Mouse (Mus musculus): ENCODE measurements at regions not wholly inside any gene's neighbourhood (a gene's known extent, or its start where the extent isn't known, plus 50 kb on each side); places are given as distances from the start of the nearest gene placed in this dataset.
"Not testable (repeated sequence)": the region's sequence is repeated elsewhere in the genome, so short reads cannot be mapped to it uniquely, and the experiment has no call there.

DNA sequence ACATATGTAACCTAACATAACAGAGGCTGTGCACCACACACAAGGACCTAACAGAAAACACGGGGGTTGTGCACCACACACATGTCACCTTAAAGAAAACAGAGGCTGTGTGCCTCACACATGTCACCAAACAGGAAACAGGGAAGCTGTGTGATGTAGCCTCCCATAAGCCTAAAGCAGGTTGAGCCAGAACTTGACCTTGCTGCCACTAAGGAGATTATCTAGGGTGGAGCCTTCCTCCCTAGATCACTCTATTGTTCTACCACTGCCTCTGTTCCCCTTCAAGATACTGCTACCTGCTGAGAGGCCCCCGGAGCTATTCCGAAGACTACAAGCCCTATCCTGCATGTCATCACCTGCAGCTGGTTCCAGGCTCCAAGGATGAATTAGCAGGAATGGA is 100.1 kb upstream of the Thrb start:
- DNase-seq: not testable (repeated sequence)

DNA sequence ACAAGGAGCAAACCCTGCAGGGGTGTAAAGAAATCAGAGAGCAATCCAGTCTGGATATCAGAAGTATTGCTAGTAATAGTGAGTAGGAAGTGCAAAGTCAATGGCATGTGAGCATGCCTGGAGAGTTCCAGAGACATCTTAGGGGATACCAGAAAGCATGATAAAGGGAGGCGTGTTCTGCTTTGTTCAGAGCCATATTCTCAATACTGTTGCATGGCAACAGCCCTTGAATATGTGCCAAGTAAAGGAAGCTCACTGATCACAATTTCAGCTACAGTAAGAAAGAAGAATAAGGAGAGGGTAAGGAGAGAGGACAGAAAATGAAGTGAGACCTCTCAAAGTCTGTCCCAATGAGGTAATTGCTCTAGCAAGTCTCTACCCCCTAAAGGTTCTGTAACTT is 92.1 kb upstream of the Thrb start:
- DNase-seq: no peak

- no peak for DNase-seq
These were observed 90.9 kb upstream of the Thrb start for GRCm38 (mm10) chr14:17569087-17569636.

DNA sequence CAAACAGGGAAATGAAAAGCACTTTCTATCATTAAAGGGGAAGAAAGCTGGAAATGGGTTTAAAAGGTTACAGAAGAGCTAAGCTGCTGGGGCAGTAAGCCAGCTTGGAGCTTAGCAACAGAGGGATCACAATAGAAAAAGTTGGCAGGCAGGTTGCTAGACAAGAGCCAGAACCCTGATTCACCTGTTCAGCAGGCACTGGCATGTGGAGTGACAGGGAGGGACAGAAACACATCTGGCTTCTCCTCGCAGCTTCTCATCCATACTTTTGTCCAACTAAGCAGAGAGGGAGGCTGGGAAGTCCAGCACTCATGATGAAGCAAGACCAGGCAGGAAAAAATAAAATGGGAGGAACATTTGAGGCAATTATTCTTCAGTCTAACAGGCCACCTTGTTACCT is 81.3 kb upstream of the Thrb start:
- DNase-seq: no peak

DNA sequence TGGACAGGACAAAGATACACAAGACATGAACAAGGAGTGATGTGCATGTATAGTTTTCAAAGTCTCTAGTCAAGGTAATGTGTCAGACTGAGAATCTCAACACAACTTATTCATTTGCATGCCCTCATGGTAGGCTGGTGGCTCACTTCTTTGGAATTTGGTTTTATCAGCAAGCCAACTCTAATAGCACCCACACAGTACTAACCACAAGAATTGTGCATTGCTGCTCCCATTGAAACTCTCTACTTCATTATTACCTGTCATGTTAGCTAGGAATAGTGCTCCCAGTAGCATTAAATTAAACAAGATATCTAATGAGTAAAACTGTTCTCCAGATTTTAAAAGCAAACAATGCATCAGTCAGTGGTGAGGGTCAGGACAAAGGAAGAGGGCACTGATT is 70.5 kb upstream of the Thrb start:
- no peak for DNase-seq

DNA sequence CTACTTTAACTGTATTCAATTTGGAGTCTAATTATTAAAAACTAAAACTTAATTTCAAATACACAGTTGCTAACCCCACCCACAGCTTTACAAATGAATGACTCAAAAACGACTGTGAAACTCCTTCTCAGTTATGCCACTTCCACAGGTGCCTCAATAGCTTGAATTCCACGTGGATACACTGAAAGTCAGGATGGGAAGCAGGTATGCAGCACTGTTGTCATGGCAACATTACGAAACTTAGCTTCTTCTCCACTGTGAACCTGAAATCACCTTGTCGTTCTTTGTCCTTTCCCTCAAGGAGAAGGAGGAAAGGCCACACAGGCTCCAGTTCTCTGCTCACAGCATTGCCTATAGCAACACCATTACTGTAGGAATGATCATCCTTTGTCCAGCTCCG is 60.5 kb upstream of the Thrb start:
- no peak for DNase-seq

DNA sequence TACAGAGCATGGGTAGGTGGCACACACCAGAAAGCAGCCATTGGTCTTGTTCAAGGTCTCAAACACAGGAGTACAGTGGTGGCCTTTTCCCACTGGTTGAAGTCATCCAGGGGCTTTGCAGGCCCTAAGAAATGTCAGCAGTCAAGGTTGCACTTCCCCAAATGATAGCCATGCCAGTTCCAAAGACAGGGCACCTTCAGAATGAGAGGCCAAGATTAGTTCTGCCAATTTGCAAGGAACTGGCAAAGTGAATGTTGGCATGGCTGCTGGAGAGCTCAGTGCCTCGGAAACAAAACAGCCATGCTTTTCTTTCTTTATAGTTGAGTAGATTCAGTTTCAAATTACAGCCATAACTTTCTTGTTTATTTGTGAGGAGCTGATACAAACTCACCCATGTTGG is 57.7 kb upstream of the Thrb start:
- no peak for DNase-seq

DNA sequence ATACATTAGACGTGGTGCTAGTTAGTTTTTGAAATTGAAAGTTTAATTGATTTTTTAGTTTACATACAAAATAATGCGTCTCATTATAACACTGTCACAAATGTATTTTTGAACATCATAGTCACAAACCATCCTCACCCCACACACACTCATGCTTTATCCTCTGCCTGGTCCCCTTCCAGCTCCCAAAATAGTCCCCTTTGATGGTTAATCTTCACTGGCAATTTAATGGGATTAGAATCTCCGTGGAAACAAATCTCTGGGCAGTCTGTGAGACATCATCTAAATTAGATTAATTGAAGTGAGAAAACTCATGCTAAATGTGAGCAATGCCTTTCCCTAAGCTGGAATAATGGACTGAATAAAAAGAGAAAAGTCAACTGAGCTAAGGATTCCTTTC is 54.0 kb upstream of the Thrb start:
- DNase-seq: no peak

DNA sequence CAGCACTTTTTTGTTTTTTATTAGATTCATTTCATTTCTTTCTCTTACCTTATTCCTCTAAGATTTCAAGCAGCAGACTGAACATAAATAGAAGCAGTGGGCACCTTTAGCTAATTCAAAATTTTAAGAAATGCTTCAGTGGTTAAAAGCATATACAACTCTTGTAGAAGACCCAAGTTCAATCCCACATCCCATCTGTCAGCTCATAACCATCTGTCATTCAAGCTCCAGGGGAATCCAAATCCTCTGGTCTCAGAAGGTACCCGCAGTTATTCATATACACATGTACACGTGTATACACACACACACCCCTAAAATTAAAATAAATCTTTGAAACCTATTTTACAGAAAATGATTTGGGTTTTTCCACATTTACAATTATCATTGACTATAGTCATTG is 52.9 kb upstream of the Thrb start:
- no peak for DNase-seq

All from kidney, postnatal 10 days (tissue).